Mouse (Mus musculus) heart, adult 2 months (tissue): ENCODE results near the gene Tspo.

Experiments used
- CTCF ChIP-seq: fragments of 200-600 bp; IDR thresholded peaks from 2 replicates; pipeline ENCODE4 v1.8.1; 2022; ENCODE audit warnings: antibody characterized with exemption, mild to moderate bottlenecking, moderate library complexity
- EP300 ChIP-seq: fragments of 200-500 bp; IDR thresholded peaks from 2 replicates; pipeline ENCODE4 v1.6.1; 2011; ENCODE audit warnings: low read depth, low read length, control low read depth; ENCODE audit not compliant: insufficient read depth
- POLR2A ChIP-seq: fragments of 200-500 bp; IDR thresholded peaks from 2 replicates; pipeline ENCODE4 v1.6.1; 2011; ENCODE audit warnings: mild to moderate bottlenecking, low read depth, low read length, control low read depth; ENCODE audit not compliant: insufficient read depth

DNA sequence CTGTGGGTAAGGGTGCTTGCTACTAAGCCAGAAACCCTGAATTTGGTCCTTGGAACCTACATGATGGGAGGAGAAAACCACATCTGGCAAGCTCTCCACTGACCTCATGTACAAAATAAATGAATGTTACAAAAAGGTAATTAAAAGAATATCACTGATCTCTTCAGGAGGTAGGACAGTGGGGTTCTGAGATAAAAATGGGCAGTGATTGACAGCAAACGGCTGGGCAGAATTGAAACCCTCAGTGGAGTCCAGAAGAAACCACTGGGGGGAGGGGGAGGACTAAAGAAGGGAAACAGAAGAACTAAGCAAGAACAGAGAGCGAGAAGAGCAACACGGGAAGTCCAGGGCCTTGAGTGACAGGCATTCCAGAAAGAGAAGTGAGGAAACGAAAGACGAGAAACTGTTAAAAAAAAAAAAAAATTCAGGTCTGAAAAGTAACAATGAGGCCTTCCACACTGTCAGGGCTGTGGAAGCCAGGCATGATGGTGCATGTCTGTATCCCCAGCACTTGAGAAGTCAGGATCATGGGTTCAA, 2.4 kb upstream of the Tspo start:
- TF ChIP-seq CTCF (no peak), POLR2A (no peak), EP300 (no peak)
